Mouse (Mus musculus) testis, adult 2 months (tissue): ENCODE results near the gene Nbea.

Experiments used
- CTCF ChIP-seq: fragments of 200-500 bp; IDR thresholded peaks from 2 replicates; pipeline ENCODE4 v1.5.1; 2012; ENCODE audit warnings: low read depth, mild to moderate bottlenecking, inconsistent platforms, low read length, moderate library complexity; ENCODE audit not compliant: control insufficient read depth, insufficient read depth, insufficient replicate concordance
- POLR2A ChIP-seq: fragments of 200-500 bp; IDR thresholded peaks from 2 replicates; pipeline ENCODE4 v1.6.1; 2012; ENCODE audit warnings: low read depth, mild to moderate bottlenecking, inconsistent platforms, low read length, moderate library complexity; ENCODE audit not compliant: control insufficient read depth

- TF ChIP-seq CTCF, result no peak
- TF ChIP-seq POLR2A, result no peak
Observed at GRCm38 (mm10) chr3:55782056-55782687, 401.3 kb downstream of the Nbea start, which contains the start of gene Mab21l1.
